Mouse (Mus musculus): Measurements from ENCODE around the gene Lce1i. TPM values are rescaled to one million over a fixed set of nuclear protein-coding genes. Genes with fewer than 3 reads are reported as not detected.

Lce1i gene
- total and polyA plus RNA-seq, 3 experiments, result not detected

DNA sequence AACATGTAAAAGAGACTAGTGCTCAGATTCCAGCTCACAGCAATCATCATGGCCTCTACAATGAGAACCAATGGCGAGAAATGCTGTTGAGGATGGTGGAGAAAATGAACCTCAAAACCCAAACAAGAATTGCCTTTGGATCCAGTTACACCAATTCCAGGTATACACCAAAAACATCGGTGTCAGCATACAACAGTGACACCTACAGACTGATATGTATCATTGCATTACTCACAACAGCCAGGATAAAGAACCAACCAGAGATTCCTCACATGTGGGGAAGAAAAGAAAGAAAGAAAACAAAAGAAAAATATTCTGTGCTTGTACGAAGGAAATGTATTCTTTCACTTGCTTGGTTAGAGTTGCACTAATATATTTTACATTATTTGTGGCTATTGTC, 7.1 kb downstream of the Lce1i start:
- H3K4me2 ChIP-seq (ENCODE audit: insufficient read depth, low read depth, poor library complexity, severe bottlenecking), result no peak overlapping the region
- in situ Hi-C loops (cut with MboI; ENCODE audit: low pct_ligation_motif_present, low pct_unique_long_range_greater_than_20kb, low sequenced_read_pairs) (no loop called here), dilution Hi-C loops (cut with MboI; ENCODE audit: extremely low pct_ligation_motif_present, extremely low pct_unique_long_range_greater_than_20kb, low sequenced_read_pairs) (no loop called here)
- H3K4me1 ChIP-seq (ENCODE audit: control insufficient read depth in 1 of 2, insufficient read depth in 2 of 2), result no peaks in the 10 kb centered on the region; a peak in 1 of 4 replicates
- H3K36me3 ChIP-seq (replicated peaks in 1 of 2; ENCODE audit: control insufficient read depth in 1 of 2, insufficient read depth in 1 of 2, low read length in 1 of 2), result no peaks in the 10 kb centered on the region
- peak; percentile 31 for DNase-seq (ENCODE audit: extremely low read depth)
- no peak overlapping the region for H3K27ac ChIP-seq (ENCODE audit: insufficient read depth, low read depth)
- no peaks in the 10 kb centered on the region for H3K27me3 ChIP-seq (replicated peaks)
- H3K9me3 ChIP-seq (replicated peaks; ENCODE audit: low read length), result no peaks in the 10 kb centered on the region
- no peak overlapping the region for H3K9ac ChIP-seq (ENCODE audit: insufficient read depth, low read depth)
- H3K79me2 ChIP-seq (replicated peaks; ENCODE audit: control insufficient read depth, extremely low read depth, insufficient read depth, poor library complexity, severe bottlenecking), result no peaks in the 10 kb centered on the region
- TF ChIP-seq TBP (conservative IDR thresholded peaks at IDR 0.05; ENCODE audit: low read depth, low read length) (no peak), SIN3A (IDR thresholded peaks at IDR 0.05; ENCODE audit: low read length) (no peak), IRF4 (IDR thresholded peaks at IDR 0.05; ENCODE audit: low read depth, low read length) (no peak), KAT2A (IDR thresholded peaks at IDR 0.05; ENCODE audit: insufficient replicate concordance, low read length) (no peak), ZKSCAN1 (IDR thresholded peaks at IDR 0.05; ENCODE audit: borderline replicate concordance, low read depth, low read length) (no peak), RAD21 (IDR thresholded peaks at IDR 0.05; ENCODE audit: low read depth, low read length) (peak; percentile 39), MAFK (IDR thresholded peaks at IDR 0.05; ENCODE audit: insufficient replicate concordance, low read length) (no peak), ZNF384 (IDR thresholded peaks at IDR 0.05; ENCODE audit: low read depth, low read length) (no peak), NRF1 (IDR thresholded peaks at IDR 0.05; ENCODE audit: low read depth, low read length) (no peak), CTCF (conservative IDR thresholded peaks at IDR 0.05 in 1 of 2, IDR thresholded peaks at IDR 0.05 in 1 of 2; ENCODE audit: low read depth in 2 of 2, low read length in 2 of 2) (peak; percentile 22 to 48; a peak in 3 of 4 replicates), MXI1 (IDR thresholded peaks at IDR 0.05; ENCODE audit: low read depth, low read length) (no peak), ELF1 (IDR thresholded peaks at IDR 0.05; ENCODE audit: low read depth, low read length) (no peak), USF2 (conservative IDR thresholded peaks at IDR 0.05; ENCODE audit: low read depth, low read length) (no peak), MEF2A (IDR thresholded peaks at IDR 0.05; ENCODE audit: borderline replicate concordance, low read depth, low read length) (no peak)
- no peak overlapping the region for H3K4me3 ChIP-seq (replicated peaks in 1 of 3; ENCODE audit: low read depth in 2 of 3, low read length in 2 of 3, poor library complexity in 1 of 3)

GRCm38 (mm10) chr3:92764965-92765364, 13.7 kb downstream of the Lce1i start, which contains the start of gene Lce1h:
Gene Lce1h, minus strand, starts transcription at chr3:92765065.
- no peak within 1 kb of the TSS for H3K27ac ChIP-seq (ENCODE audit: insufficient read depth, low read depth)
- H3K27me3 ChIP-seq (replicated peaks), result no peaks in the 10 kb centered on the region
- H3K9me3 ChIP-seq (replicated peaks; ENCODE audit: low read length), result no peaks in the 10 kb centered on the region
- DNase-seq (ENCODE audit: extremely low read depth), result no peak
- no peaks in the 10 kb centered on the region for H3K4me1 ChIP-seq (ENCODE audit: control insufficient read depth in 1 of 2, insufficient read depth in 2 of 2)
- H3K4me2 ChIP-seq (ENCODE audit: insufficient read depth, low read depth, poor library complexity, severe bottlenecking), result no peak within 1 kb of the TSS
- in situ Hi-C loops (cut with MboI; ENCODE audit: low pct_ligation_motif_present, low pct_unique_long_range_greater_than_20kb, low sequenced_read_pairs), result no loop called here
- no peaks in the 10 kb centered on the region for H3K79me2 ChIP-seq (replicated peaks; ENCODE audit: control insufficient read depth, extremely low read depth, insufficient read depth, poor library complexity, severe bottlenecking)
- H3K36me3 ChIP-seq (replicated peaks in 1 of 2; ENCODE audit: control insufficient read depth in 1 of 2, insufficient read depth in 1 of 2, low read length in 1 of 2), result no peaks in the 10 kb centered on the region
- H3K9ac ChIP-seq (ENCODE audit: insufficient read depth, low read depth), result no peak within 1 kb of the TSS
- dilution Hi-C loops (cut with MboI; ENCODE audit: extremely low pct_ligation_motif_present, extremely low pct_unique_long_range_greater_than_20kb, low sequenced_read_pairs), result no loop called here
- TF ChIP-seq RCOR1 (conservative IDR thresholded peaks at IDR 0.05; ENCODE audit: low read depth, low read length), result no peak
- no peak for TF ChIP-seq MXI1 (IDR thresholded peaks at IDR 0.05; ENCODE audit: low read depth, low read length)
- no peak for TF ChIP-seq CHD2 (IDR thresholded peaks at IDR 0.05; ENCODE audit: low read length)
- no peak for TF ChIP-seq CTCF (conservative IDR thresholded peaks at IDR 0.05 in 1 of 2, IDR thresholded peaks at IDR 0.05 in 1 of 2; ENCODE audit: low read depth in 2 of 2, low read length in 2 of 2)
- no peak for TF ChIP-seq MEF2A (IDR thresholded peaks at IDR 0.05; ENCODE audit: borderline replicate concordance, low read depth, low read length)
- TF ChIP-seq ZMIZ1 (IDR thresholded peaks at IDR 0.05; ENCODE audit: low read depth, low read length), result no peak
- no peak for TF ChIP-seq RAD21 (IDR thresholded peaks at IDR 0.05; ENCODE audit: low read depth, low read length)
- no peak for TF ChIP-seq MAX (IDR thresholded peaks at IDR 0.05; ENCODE audit: low read length)
- TF ChIP-seq ZC3H11A (IDR thresholded peaks at IDR 0.05; ENCODE audit: low read depth, low read length), result no peak
- no peak for TF ChIP-seq SIN3A (IDR thresholded peaks at IDR 0.05; ENCODE audit: low read length)
- TF ChIP-seq E2F4 (IDR thresholded peaks at IDR 0.05; ENCODE audit: insufficient replicate concordance, low read depth, low read length), result no peak
- TF ChIP-seq ETS1 (conservative IDR thresholded peaks at IDR 0.05; ENCODE audit: low read depth, low read length), result no peak
- no peak for TF ChIP-seq HCFC1 (IDR thresholded peaks at IDR 0.05; ENCODE audit: low read depth, low read length)
- TF ChIP-seq SMC3 (IDR thresholded peaks at IDR 0.05; ENCODE audit: low read depth, low read length), result no peak
- TF ChIP-seq EP300 (IDR thresholded peaks at IDR 0.05; ENCODE audit: low read length), result no peak
- TF ChIP-seq TBP (conservative IDR thresholded peaks at IDR 0.05; ENCODE audit: low read depth, low read length), result no peak
- TF ChIP-seq MAFK (IDR thresholded peaks at IDR 0.05; ENCODE audit: insufficient replicate concordance, low read length), result no peak
- TF ChIP-seq ZNF384 (IDR thresholded peaks at IDR 0.05; ENCODE audit: low read depth, low read length), result no peak
- no peak for TF ChIP-seq TCF12 (IDR thresholded peaks at IDR 0.05; ENCODE audit: low read depth, low read length)
- H3K4me3 ChIP-seq (replicated peaks in 1 of 3; ENCODE audit: low read depth in 2 of 3, low read length in 2 of 3, poor library complexity in 1 of 3), result no peak within 1 kb of the TSS

All from CH12.LX (cell line).